Mouse (Mus musculus) embryonic facial prominence, embryonic 14.5 days (tissue): ENCODE data around the gene Gpr171. TPM values are rescaled to one million over a fixed set of nuclear protein-coding genes. Genes with fewer than 3 reads are reported as not detected.

Experiments
- ATAC-seq: fragments of 200-750 bp; cut with Nextera tagmentation; 2 replicates; pipeline ENCODE4 v1.8.0; 2017; ENCODE audit warnings: low read depth, moderate number of reproducible peaks, moderate TSS enrichment
- DNase-seq: peaks from one replicate; pipeline ENCODE4 v3.0.0-alpha.2; 2015; ENCODE audit warnings: low spot score
- H3K27ac ChIP-seq: fragments of 300-500 bp; sonication (generic); replicated peaks from 2 replicates; pipeline ENCODE4 v1.5.1; 2014; ENCODE audit warnings: low read depth, mild to moderate bottlenecking, low read length, moderate library complexity
- H3K27me3 ChIP-seq: fragments of 300-500 bp; sonication (generic); replicated peaks from 2 replicates; pipeline ENCODE4 v1.6.1; 2014; ENCODE audit warnings: low read length; ENCODE audit not compliant: control insufficient read depth, insufficient read depth
- H3K36me3 ChIP-seq: fragments of 300-500 bp; sonication (generic); 2 replicates; pipeline ENCODE4 v1.6.1; 2014; ENCODE audit warnings: low read length, mixed read lengths; ENCODE audit not compliant: control insufficient read depth, insufficient read depth
- H3K4me1 ChIP-seq: fragments of 300-500 bp; sonication (generic); 2 replicates; pipeline ENCODE4 v1.6.1; 2014; ENCODE audit warnings: antibody characterized with exemption, low read length; ENCODE audit not compliant: control insufficient read depth, insufficient read depth
- H3K4me2 ChIP-seq: fragments of 300-500 bp; sonication (generic); 2 replicates; pipeline ENCODE4 v1.6.1; 2014; ENCODE audit warnings: low read depth, mild to moderate bottlenecking, low read length, moderate library complexity, mixed read lengths
- H3K4me3 ChIP-seq: fragments of 300-500 bp; sonication (generic); 2 replicates; pipeline ENCODE4 v1.5.1; 2014; ENCODE audit warnings: low read depth, mild to moderate bottlenecking, low read length
- H3K9ac ChIP-seq: fragments of 300-500 bp; sonication (generic); 2 replicates; pipeline ENCODE4 v1.6.1; 2014; ENCODE audit warnings: low read depth, mild to moderate bottlenecking, low read length, moderate library complexity, mixed read lengths
- H3K9me3 ChIP-seq: fragments of 300-500 bp; sonication (generic); 2 replicates; pipeline ENCODE4 v1.6.1; 2016; ENCODE audit warnings: low read length; ENCODE audit not compliant: control insufficient read depth
- WGBS: fragments of 180-500 bp; shearing (Covaris S2); extraction: QIAGEN DNeasy Blood & Tissue Kit; methylation state at CpG from one replicate; pipeline ENCODE4 v1.1.7; 2014; 5-methylcytosine and 5-hydroxymethylcytosine counted together
- polyA plus RNA-seq: library from polyadenylated mRNA; unstranded; fragments of >200 nt; fragmentation: Nextera tagmentation; extraction: Ambion mirVana; gene quantifications from 2 replicates; pipeline ENCODE4 v1.2.1, GENCODE M21; 2014

Gpr171 gene
- polyA plus RNA-seq, 1 experiment from 2014 or later: 1.1 TPM

GRCm38 (mm10) chr3:59107439-59107838 is 5.8 kb upstream of the Gpr171 start:
- ATAC-seq (no peak), DNase-seq (no peak)
- H3K27ac ChIP-seq: no peak overlapping the region
- no peaks in the 10 kb centered on the region for H3K9me3 ChIP-seq
- H3K4me3 ChIP-seq: no peak overlapping the region
- H3K4me1 ChIP-seq: no peaks in the 10 kb centered on the region
- H3K36me3 ChIP-seq: no peaks in the 10 kb centered on the region
- H3K9ac ChIP-seq: no peak overlapping the region
- H3K4me2 ChIP-seq: no peak overlapping the region
- 95% methylated on average over 4 of the region's 4 CpGs for WGBS
- no peaks in the 10 kb centered on the region for H3K27me3 ChIP-seq

GRCm38 (mm10) chr3:59104462-59104861 is 2.8 kb upstream of the Gpr171 start:
- Histone ChIP-seq H3K4me1 (no peaks in the 10 kb centered on the region), H3K27me3 (no peaks in the 10 kb centered on the region), H3K4me2 (no peak overlapping the region), H3K9me3 (no peaks in the 10 kb centered on the region), H3K36me3 (no peaks in the 10 kb centered on the region), H3K27ac (no peak overlapping the region), H3K9ac (no peak overlapping the region), H3K4me3 (no peak overlapping the region)
- DNase-seq: no peak
- no peak for ATAC-seq
- WGBS: 70% methylated on average over 4 of the region's 4 CpGs

- DNase-seq (no peak), ATAC-seq (no peak)
- WGBS: 93% methylated on average over 2 of the region's 2 CpGs
- no peak overlapping the region for H3K9ac ChIP-seq
- H3K4me2 ChIP-seq: no peak overlapping the region
- H3K36me3 ChIP-seq: no peaks in the 10 kb centered on the region
- no peaks in the 10 kb centered on the region for H3K9me3 ChIP-seq
- no peak overlapping the region for H3K4me3 ChIP-seq
- no peaks in the 10 kb centered on the region for H3K4me1 ChIP-seq
- H3K27ac ChIP-seq: no peak overlapping the region
- no peaks in the 10 kb centered on the region for H3K27me3 ChIP-seq
Observed at GRCm38 (mm10) chr3:59102146-59102545, 525 bp upstream of the Gpr171 start.

- WGBS: 87% methylated on average over 10 of the region's 10 CpGs
Observed at GRCm38 (mm10) chr3:59098540-59098939, 3.1 kb downstream of the Gpr171 start.

GRCm38 (mm10) chr3:59097421-59097820 is 4.2 kb downstream of the Gpr171 start:
- Histone ChIP-seq H3K36me3 (no peaks in the 10 kb centered on the region), H3K27me3 (no peaks in the 10 kb centered on the region), H3K4me2 (no peak overlapping the region), H3K9ac (no peak overlapping the region), H3K4me1 (no peaks in the 10 kb centered on the region; the same call in 1 of the 2 replicates), H3K4me3 (no peak overlapping the region), H3K9me3 (no peaks in the 10 kb centered on the region), H3K27ac (no peak overlapping the region)
- ATAC-seq (no peak), DNase-seq (no peak)
- WGBS: 71% methylated on average over 6 of the region's 6 CpGs

More at GRCm38 (mm10) chr3:59098540-59098939, 3.1 kb downstream of the Gpr171 start:
- no peaks in the 10 kb centered on the region for H3K36me3 ChIP-seq
- H3K4me1 ChIP-seq: no peaks in the 10 kb centered on the region; the same call in 1 of the 2 replicates
- H3K4me2 ChIP-seq: no peak overlapping the region
- DNase-seq: no peak
- H3K9ac ChIP-seq: no peak overlapping the region
- ATAC-seq: no peak
- H3K27ac ChIP-seq: no peak overlapping the region
- no peaks in the 10 kb centered on the region for H3K27me3 ChIP-seq
- H3K9me3 ChIP-seq: no peaks in the 10 kb centered on the region
- H3K4me3 ChIP-seq: no peak overlapping the region

- H3K9me3 ChIP-seq: no peaks in the 10 kb centered on the region
- WGBS: 71% methylated on average over 11 of the region's 11 CpGs
- no peak overlapping the region for H3K9ac ChIP-seq
- no peak overlapping the region for H3K27ac ChIP-seq
- H3K4me1 ChIP-seq: no peaks in the 10 kb centered on the region; the same call in 1 of the 2 replicates
- DNase-seq: no peak
- no peak for ATAC-seq
- no peak overlapping the region for H3K4me2 ChIP-seq
- no peaks in the 10 kb centered on the region for H3K27me3 ChIP-seq
- no peaks in the 10 kb centered on the region for H3K36me3 ChIP-seq
- no peak overlapping the region for H3K4me3 ChIP-seq
Observed at GRCm38 (mm10) chr3:59092702-59093101, 8.9 kb downstream of the Gpr171 start.

GRCm38 (mm10) chr3:59080919-59081318 is 20.7 kb downstream of the Gpr171 start:
- peak; percentile 36 for DNase-seq
- Histone ChIP-seq H3K9ac (no peak overlapping the region), H3K36me3 (no peaks in the 10 kb centered on the region), H3K27me3 (no peaks in the 10 kb centered on the region), H3K4me3 (no peak overlapping the region), H3K4me1 (peaks cover 9% of the 10 kb centered on the region), H3K9me3 (no peaks in the 10 kb centered on the region), H3K27ac (no peak overlapping the region), H3K4me2 (no peak overlapping the region)
- 11% methylated on average over 7 of the region's 7 CpGs for WGBS
- ATAC-seq: peak; percentile 85

GRCm38 (mm10) chr3:59080293-59080916 is 21.2 kb downstream of the Gpr171 start:
- no peak overlapping the region for H3K4me3 ChIP-seq
- no peaks in the 10 kb centered on the region for H3K27me3 ChIP-seq
- no peak overlapping the region for H3K9ac ChIP-seq
- H3K36me3 ChIP-seq: no peaks in the 10 kb centered on the region
- ATAC-seq (peak; percentile 76; the same call in 1 of the 2 replicates), DNase-seq (peak; percentile 31)
- no peaks in the 10 kb centered on the region for H3K9me3 ChIP-seq
- no peak overlapping the region for H3K4me2 ChIP-seq
- H3K27ac ChIP-seq: no peak overlapping the region
- 13% methylated on average over 6 of the region's 6 CpGs for WGBS
- H3K4me1 ChIP-seq: peaks cover 9% of the 10 kb centered on the region

- DNase-seq (peak; percentile 83), ATAC-seq (no peak)
- H3K4me2 ChIP-seq: no peak overlapping the region
- no peaks in the 10 kb centered on the region for H3K36me3 ChIP-seq
- H3K9me3 ChIP-seq: no peaks in the 10 kb centered on the region
- no peaks in the 10 kb centered on the region for H3K27me3 ChIP-seq
- no peak overlapping the region for H3K4me3 ChIP-seq
- H3K9ac ChIP-seq: no peak overlapping the region
- peaks cover 9% of the 10 kb centered on the region for H3K4me1 ChIP-seq
- 35% methylated on average over 4 of the region's 4 CpGs for WGBS
- no peak overlapping the region for H3K27ac ChIP-seq
Observed at GRCm38 (mm10) chr3:59079327-59079726, 22.3 kb downstream of the Gpr171 start.
